Mouse (Mus musculus) MEL-GATA-1-ER (cell line): ENCODE measurements around the gene Scnm1.
"Not testable (repeated sequence)": the region's sequence is repeated elsewhere in the genome, so short reads cannot be mapped to it uniquely, and the experiment has no call there.

Experiments
- DNase-seq: peaks from one replicate; pipeline ENCODE4 v3.0.0-alpha.2; 2012; ENCODE audit warnings: low read depth; ENCODE audit errors: extremely low read depth

Scnm1 gene

GRCm38 (mm10) chr3:95147924-95148323 lies 14.1 kb upstream of the Scnm1 start:
- DNase-seq: no peak

- peak; percentile 79 for DNase-seq
Measured at GRCm38 (mm10) chr3:95142617-95143011, 8.8 kb upstream of the Scnm1 start.

GRCm38 (mm10) chr3:95141952-95142616 lies 8.3 kb upstream of the Scnm1 start, which contains the start of gene Tnfaip8l2:
TSS of gene Tnfaip8l2 (minus strand) at chr3:95142360.
- DNase-seq: peak; percentile 75

GRCm38 (mm10) chr3:95141474-95141873 lies 7.7 kb upstream of the Scnm1 start:
- peak; percentile 70 for DNase-seq

DNA sequence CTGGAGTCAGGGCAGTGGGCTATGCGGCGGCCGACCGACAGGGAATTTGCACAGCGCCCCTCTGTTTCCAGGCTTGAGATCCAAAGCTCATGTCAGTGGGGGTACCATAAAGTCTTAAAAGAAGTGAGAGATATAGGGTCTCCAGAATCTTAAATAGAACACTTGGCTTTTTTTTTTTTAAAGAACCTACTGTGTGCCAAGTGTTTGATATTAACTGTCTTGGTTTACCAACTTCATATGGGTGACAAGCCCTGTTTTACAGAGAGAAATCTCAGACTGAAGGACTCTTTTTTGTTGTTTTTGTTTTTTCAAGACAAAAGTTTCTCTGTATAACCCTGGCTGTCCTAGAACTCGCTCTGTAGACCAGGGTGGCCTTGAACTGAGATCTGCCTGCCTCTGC lies 7.0 kb upstream of the Scnm1 start:
- no peak for DNase-seq

DNA sequence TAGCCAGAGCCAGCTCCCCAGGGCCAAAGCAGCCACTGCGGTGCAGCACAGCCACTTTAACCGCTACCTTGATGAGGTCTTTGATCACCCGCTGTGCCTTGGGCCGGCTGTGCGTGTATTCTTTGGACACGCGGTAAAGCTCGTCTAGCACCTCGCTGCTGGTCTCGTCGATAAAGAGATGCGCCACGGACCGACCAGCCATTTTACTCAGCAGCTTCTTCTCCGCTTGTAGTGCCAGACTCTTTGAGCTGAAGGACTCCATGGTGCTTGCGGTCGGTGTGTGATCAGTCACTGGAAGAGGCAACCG lies 6.4 kb upstream of the Scnm1 start:
- DNase-seq: no peak

- no peak for DNase-seq
Measured at GRCm38 (mm10) chr3:95139586-95140288, 5.9 kb upstream of the Scnm1 start.

GRCm38 (mm10) chr3:95136336-95136735 lies 2.5 kb upstream of the Scnm1 start:
- DNase-seq: no peak

- peak; percentile 82 for DNase-seq
Measured at GRCm38 (mm10) chr3:95135433-95136052, 1.7 kb upstream of the Scnm1 start.

GRCm38 (mm10) chr3:95135023-95135422 lies 1.2 kb upstream of the Scnm1 start:
- DNase-seq: peak; percentile 85

DNA sequence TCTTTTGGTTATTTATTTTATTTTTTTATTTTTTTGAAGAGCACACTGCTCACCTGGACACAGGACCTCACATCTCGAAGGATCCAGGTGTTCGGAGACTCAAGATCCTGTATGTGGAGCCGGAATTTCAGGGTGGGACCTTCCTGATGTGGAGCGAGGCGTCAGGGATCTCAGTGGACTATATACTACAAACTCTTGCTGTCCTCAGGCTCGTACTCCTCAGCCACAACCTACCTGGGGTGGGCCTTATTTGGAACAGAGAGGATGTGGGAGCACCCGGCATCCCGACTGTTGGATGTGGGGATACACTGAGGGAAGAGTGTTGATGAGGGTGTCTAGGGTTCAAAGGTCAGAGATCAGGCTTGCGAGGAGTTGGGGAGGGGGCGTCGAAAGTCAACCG lies 322 bp upstream of the Scnm1 start:
- not testable (repeated sequence) for DNase-seq

- DNase-seq: no peak
Measured at GRCm38 (mm10) chr3:95133176-95133575, 635 bp downstream of the Scnm1 start.

GRCm38 (mm10) chr3:95132389-95132788 lies 1.4 kb downstream of the Scnm1 start:
- not testable (repeated sequence) for DNase-seq

DNA sequence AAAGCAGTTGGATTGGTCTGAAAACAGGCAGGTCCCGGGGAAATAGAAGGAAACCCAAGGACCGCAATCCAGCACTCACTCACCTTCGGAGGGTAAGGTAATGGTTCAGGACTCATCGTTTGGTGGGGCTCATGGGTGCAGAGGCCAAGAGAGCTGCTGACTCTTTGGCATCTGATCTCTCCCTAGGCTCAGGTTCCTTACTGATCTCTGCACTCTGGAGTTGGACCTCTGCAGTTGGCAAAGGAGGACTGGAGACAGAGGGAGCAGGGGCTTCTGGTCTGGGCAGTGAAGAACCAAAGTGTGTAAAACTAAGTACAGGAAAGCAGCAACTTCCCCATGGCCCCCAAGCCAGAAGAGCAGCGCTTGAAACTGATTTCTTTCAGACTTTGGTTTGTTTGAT lies 3.7 kb downstream of the Scnm1 start:
- DNase-seq: no peak

GRCm38 (mm10) chr3:95129226-95129651 lies 4.6 kb downstream of the Scnm1 start:
- no peak for DNase-seq

DNA sequence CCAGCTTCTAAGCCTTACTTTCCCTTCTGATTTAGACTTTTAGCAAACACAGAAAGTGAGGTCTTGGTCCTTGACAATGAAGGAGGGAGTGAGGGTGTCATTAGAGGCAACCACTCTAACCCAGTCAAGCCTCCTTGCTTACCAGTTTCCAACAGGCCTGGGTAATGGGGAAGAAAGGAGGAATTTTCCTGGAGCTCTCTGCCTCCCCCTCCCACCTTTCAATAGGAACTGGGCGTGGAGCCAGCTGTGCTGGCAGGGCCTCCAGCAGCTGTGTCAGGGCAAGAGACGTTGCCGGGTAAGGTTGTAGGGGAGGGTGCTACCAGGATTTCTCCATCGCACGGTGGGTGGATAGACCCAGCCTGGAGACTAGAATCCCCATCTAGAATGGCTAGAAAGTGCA lies 8.8 kb downstream of the Scnm1 start:
- no peak for DNase-seq

DNA sequence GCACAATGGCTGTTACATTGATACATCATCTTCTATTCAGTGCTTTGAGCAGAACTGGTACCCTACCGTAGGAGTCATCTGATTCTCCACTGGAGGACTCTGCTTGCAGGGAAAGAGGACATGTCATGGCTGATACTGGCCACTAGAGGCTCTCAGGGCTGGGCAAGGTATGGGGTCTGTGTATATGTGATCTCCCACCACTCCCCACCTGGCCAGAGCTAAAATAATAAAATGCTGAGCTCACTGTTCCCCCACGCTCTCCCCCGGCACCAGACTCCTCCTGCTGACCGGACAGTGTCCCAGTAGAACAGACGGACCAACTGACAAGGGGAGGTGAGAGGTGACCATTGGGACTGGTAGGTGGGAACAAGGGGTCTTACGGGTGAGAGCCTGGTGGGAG lies 9.6 kb downstream of the Scnm1 start, which contains the start of gene Tmod4:
Gene Tmod4 (plus strand): TSS at position 231 of the 400 bp plus-strand sequence.
- DNase-seq: no peak

DNA sequence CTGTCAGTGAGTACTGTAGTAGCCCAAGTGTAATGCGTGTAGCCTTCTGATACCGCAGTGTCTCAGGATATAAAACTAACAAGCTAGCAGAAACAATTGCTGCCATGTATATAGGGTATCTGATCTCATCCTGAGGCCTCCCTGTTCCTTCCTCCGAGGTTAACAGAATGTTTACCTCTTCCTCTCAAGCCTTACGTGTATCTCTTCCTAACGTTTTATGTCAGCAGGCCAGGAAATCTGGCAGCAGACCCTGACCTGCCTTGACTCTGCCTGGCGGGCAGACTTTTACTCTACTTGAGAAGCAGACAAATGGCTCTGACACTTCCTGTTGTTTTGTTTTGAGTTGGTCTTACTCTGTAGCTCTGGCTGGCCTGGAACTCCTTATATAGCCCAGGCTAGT lies 12.2 kb downstream of the Scnm1 start:
- DNase-seq: no peak

DNA sequence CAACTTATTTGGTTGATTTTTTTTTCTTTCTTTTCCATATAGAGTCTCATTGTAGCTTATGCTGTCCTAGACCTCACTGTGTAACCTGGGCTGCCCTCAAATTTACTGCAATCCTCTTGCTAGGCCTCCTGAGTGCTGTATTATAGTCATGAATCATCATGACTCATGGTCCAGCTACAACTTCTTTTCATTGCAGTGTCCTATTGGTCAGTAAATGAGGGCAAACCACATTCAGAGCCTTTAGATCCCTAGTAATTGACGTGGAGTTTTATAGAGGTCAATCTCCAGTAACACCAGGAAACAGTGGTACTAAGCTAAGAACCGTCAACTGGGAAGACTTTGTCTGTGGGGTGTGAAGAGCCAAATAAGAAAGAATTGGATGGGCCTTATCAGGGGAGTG lies 16.1 kb downstream of the Scnm1 start:
- no peak for DNase-seq

DNA sequence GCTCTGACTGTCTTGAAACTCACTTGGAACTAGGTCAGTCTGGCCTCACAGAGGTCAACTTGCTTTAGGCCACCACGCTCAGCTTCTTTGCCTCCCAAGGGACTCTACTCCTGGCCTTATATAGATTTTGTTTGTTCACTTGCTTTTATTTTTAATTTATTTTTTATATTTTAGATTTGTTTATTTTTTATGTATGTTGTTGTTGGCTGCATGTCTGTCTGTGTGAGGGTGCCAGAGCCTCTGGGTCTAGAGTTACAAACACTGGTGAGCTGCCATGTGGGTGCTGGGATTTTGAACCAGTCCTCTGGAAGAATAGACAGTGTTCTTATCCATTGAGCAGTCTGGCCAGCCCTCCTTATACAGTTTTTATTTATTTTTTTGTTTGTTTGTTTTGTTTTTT lies 21.1 kb downstream of the Scnm1 start:
- no peak for DNase-seq

DNA sequence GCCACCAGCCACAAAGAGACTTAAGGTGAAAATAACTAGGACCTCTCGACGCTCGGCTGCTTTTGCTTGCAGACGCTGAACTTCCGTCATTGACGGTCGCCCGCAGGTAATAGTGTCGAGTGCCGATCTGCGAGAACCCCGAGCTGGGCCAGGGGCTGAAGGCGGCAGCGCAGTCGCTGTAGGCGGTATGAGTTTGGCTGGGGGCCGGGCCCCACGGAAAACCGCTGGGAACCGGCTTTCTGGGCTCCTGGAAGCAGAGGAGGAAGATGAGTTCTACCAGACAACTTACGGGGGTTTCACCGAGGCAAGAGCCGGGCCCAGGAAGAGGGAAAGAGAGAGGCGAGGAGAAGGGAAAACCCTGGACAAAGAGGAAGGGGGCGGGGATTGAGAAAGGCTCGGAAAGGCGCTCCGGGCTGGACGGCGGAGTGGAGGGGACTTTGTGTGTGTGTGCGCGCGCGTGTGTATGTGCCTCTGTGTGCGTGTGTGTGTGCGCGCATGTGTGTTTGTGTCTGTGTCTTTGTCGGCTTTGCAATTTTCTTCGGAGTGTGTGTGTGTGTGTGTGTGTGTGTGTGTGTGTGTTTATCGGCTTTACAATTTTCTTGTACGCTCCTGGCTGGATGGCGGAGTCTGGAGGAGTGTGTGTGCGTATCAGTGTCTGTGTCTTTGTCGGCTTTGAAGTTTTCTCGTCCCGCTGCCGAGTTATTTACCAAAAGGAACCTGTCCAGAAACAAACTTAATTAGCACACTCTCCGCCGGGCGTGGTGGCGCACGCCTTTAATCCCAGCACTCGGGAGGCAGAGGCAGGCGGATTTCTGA lies 22.7 kb downstream of the Scnm1 start, which contains the start of gene Vps72:
Gene Vps72 (plus strand): TSS at position 112 of the 816 bp plus-strand sequence.
- DNase-seq: peak; percentile 98

DNA sequence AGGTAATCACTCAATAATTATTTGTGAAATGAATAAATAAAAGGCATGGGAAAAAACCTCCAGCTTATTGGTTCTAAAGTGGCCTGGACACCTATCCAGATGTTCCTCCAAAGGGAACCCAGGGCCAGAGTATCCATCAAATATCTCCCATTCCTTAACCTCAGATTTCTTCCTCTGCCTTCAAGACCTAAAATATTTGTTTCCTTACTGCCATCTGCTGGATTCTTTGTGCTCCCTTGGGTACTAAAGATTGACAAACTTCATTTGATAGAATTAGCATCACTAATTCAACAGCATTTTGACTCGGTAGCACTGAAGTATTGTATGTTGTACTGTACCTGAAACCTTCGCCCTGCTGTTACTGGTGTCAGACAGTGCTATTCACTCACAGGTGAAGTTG lies 25.9 kb downstream of the Scnm1 start:
- DNase-seq: peak; percentile 58
